Mouse (Mus musculus) MEL (cell line): ENCODE data around the gene Snf8. TPM values are rescaled to one million over a fixed set of nuclear protein-coding genes. Genes with fewer than 3 reads are reported as not detected.

ENCODE experiments used
- DNase-seq: peaks from one replicate; pipeline ENCODE4 v3.0.0; 2011; ENCODE audit warnings: low read depth, low spot score
- H3K27ac ChIP-seq: 2 replicates; pipeline ENCODE4 v1.5.1; 2012; ENCODE audit warnings: low read depth, mild to moderate bottlenecking, control low read depth, low read length, moderate library complexity; ENCODE audit not compliant: control insufficient read depth
- H3K27me3 ChIP-seq, 2 experiments: fragments of 150-350 bp in 1 of 2; sonication (generic) in 1 of 2; 2 replicates each; pipeline ENCODE4 v1.6.1; 2012; ENCODE audit warnings: low read length in 2 of 2, mild to moderate bottlenecking in 2 of 2, improper control_type of control experiment in 1 of 2, moderate library complexity in 1 of 2; ENCODE audit not compliant: insufficient read depth in 2 of 2, control insufficient read depth in 1 of 2
- H3K36me3 ChIP-seq, 2 experiments: 2 replicates each; pipeline ENCODE4 v1.6.1; 2012 to 2014; ENCODE audit warnings: low read length in 2 of 2, improper control_type of control experiment in 1 of 2, inconsistent platforms in 1 of 2, mild to moderate bottlenecking in 1 of 2; ENCODE audit not compliant: insufficient read depth in 2 of 2, control insufficient read depth in 1 of 2
- H3K4me1 ChIP-seq, 2 experiments: fragments of 150-350 bp in 1 of 2; sonication (generic) in 1 of 2; 2 replicates each; pipeline ENCODE4 v1.6.1; 2012; ENCODE audit warnings: low read length in 2 of 2, improper control_type of control experiment in 1 of 2, mild to moderate bottlenecking in 1 of 2; ENCODE audit not compliant: insufficient read depth in 2 of 2, control insufficient read depth in 1 of 2
- H3K4me3 ChIP-seq, 2 experiments: fragments of 150-350 bp in 1 of 2; sonication (generic) in 1 of 2; 2 replicates each; pipeline ENCODE4 v1.5.1; 2012; ENCODE audit warnings: low read depth in 2 of 2, low read length in 2 of 2, mild to moderate bottlenecking in 2 of 2, moderate library complexity in 2 of 2, control low read depth in 1 of 2, improper control_type of control experiment in 1 of 2; ENCODE audit not compliant: control insufficient read depth in 1 of 2, insufficient read depth in 1 of 2
- H3K79me2 ChIP-seq: 2 replicates; pipeline ENCODE4 v1.6.1; 2012; ENCODE audit warnings: mild to moderate bottlenecking, low read length, moderate library complexity; ENCODE audit not compliant: control insufficient read depth, poor library complexity, insufficient read depth
- H3K9ac ChIP-seq: 2 replicates; pipeline ENCODE4 v1.6.1; 2012; ENCODE audit warnings: low read depth, mild to moderate bottlenecking, control low read depth, low read length, moderate library complexity; ENCODE audit not compliant: control insufficient read depth, poor library complexity, severe bottlenecking
- H3K9me3 ChIP-seq: fragments of 150-350 bp; sonication (generic); replicated peaks from 2 replicates; pipeline ENCODE4 v1.6.1; 2012; ENCODE audit warnings: mild to moderate bottlenecking, low read length, improper control_type of control experiment, moderate library complexity; ENCODE audit not compliant: insufficient read depth
- E2F4 ChIP-seq: IDR thresholded peaks from 2 replicates; pipeline ENCODE4 v1.6.1; 2011; ENCODE audit warnings: low read depth, low read length, improper control_type of control experiment, borderline replicate concordance
- ELF1 ChIP-seq: IDR thresholded peaks from 2 replicates; pipeline ENCODE4 v1.6.1; 2014; ENCODE audit warnings: low read depth, mild to moderate bottlenecking, inconsistent platforms, low read length, improper control_type of control experiment, moderate library complexity
- EP300 ChIP-seq, 2 experiments: IDR thresholded peaks; 2 replicates each; pipeline ENCODE4 v1.6.1; 2011; ENCODE audit warnings: improper control_type of control experiment in 2 of 2, low read length in 2 of 2, low read depth in 1 of 2, mild to moderate bottlenecking in 1 of 2
- ETS1 ChIP-seq: IDR thresholded peaks from 2 replicates; pipeline ENCODE4 v1.6.1; 2012; ENCODE audit warnings: low read depth, mild to moderate bottlenecking, inconsistent platforms, low read length, improper control_type of control experiment, moderate library complexity
- GATA1 ChIP-seq: IDR thresholded peaks from 2 replicates; pipeline ENCODE4 v1.6.1; 2011; ENCODE audit warnings: low read depth, low read length, improper control_type of control experiment
- JUND ChIP-seq: IDR thresholded peaks from 2 replicates; pipeline ENCODE4 v1.6.1; 2011; ENCODE audit warnings: low read depth, mild to moderate bottlenecking, improper control_type of control experiment, low read length
- MAX ChIP-seq: IDR thresholded peaks from 2 replicates; pipeline ENCODE4 v1.6.1; 2011; ENCODE audit warnings: low read length, improper control_type of control experiment
- MAZ ChIP-seq: IDR thresholded peaks from 2 replicates; pipeline ENCODE4 v1.6.1; 2012; ENCODE audit warnings: low read depth, mild to moderate bottlenecking, inconsistent platforms, low read length, improper control_type of control experiment
- MEF2A ChIP-seq: IDR thresholded peaks from 2 replicates; pipeline ENCODE4 v1.6.1; 2014; ENCODE audit warnings: low read depth, mild to moderate bottlenecking, inconsistent platforms, low read length, improper control_type of control experiment; ENCODE audit not compliant: poor library complexity, insufficient replicate concordance, severe bottlenecking; ENCODE audit errors: extremely low read depth
- MYB ChIP-seq: IDR thresholded peaks from 2 replicates; pipeline ENCODE4 v1.6.1; 2011; ENCODE audit warnings: mild to moderate bottlenecking, low read depth, low read length, improper control_type of control experiment
- MYC ChIP-seq: IDR thresholded peaks from 2 replicates; pipeline ENCODE4 v1.6.1; 2011; ENCODE audit warnings: low read depth, mild to moderate bottlenecking, low read length, improper control_type of control experiment, moderate library complexity
- NELFE ChIP-seq: IDR thresholded peaks from 2 replicates; pipeline ENCODE4 v1.6.1; 2011; ENCODE audit warnings: low read depth, low read length, improper control_type of control experiment
- RCOR1 ChIP-seq: IDR thresholded peaks from 2 replicates; pipeline ENCODE4 v1.6.1; 2012; ENCODE audit warnings: low read depth, mild to moderate bottlenecking, inconsistent platforms, low read length, improper control_type of control experiment
- UBTF ChIP-seq: IDR thresholded peaks from 2 replicates; pipeline ENCODE4 v1.6.1; 2012; ENCODE audit warnings: low read depth, mild to moderate bottlenecking, inconsistent platforms, low read length, improper control_type of control experiment, moderate library complexity, borderline replicate concordance; ENCODE audit not compliant: insufficient read depth
- USF1 ChIP-seq: IDR thresholded peaks from 2 replicates; pipeline ENCODE4 v1.6.1; 2014; ENCODE audit warnings: low read depth, mild to moderate bottlenecking, inconsistent platforms, low read length, improper control_type of control experiment, moderate library complexity
- USF2 ChIP-seq, 2 experiments: IDR thresholded peaks; 2 replicates each; pipeline ENCODE4 v1.6.1; 2011 to 2012; ENCODE audit warnings: improper control_type of control experiment in 2 of 2, low read length in 2 of 2, borderline replicate concordance in 1 of 2, inconsistent platforms in 1 of 2, low read depth in 1 of 2, mild to moderate bottlenecking in 1 of 2; ENCODE audit not compliant: insufficient read depth in 1 of 2
- ZC3H11A ChIP-seq: IDR thresholded peaks from 2 replicates; pipeline ENCODE4 v1.6.1; 2012; ENCODE audit warnings: low read depth, mild to moderate bottlenecking, inconsistent platforms, low read length, improper control_type of control experiment
- polyA plus RNA-seq, 2 experiments: library from polyadenylated mRNA; stranded (reverse) in 1 of 2; unstranded in 1 of 2; fragments of >175 nt in 1 of 2; fragments of >200 nt in 1 of 2; gene quantifications; 2 replicates each; pipeline versions ENCODE4 v1.2.1 to v1.2.4; 2012; ENCODE audit warnings: low replicate concordance in 2 of 2, low read depth in 1 of 2; ENCODE audit not compliant: insufficient read length in 2 of 2, insufficient read depth in 1 of 2, missing spikeins in 1 of 2
- total RNA-seq: library from RNA; depleted of rRNA; stranded (reverse); fragments of 300-350 nt; gene quantifications from 2 replicates; pipeline ENCODE4 v1.2.3, GENCODE M21; 2012

Snf8 gene
- total and polyA plus RNA-seq, 3 experiments, result 135 to 183 TPM; not detected in 1

- Histone ChIP-seq H3K4me3 (no peak overlapping the region), H3K4me1 (no peaks in the 10 kb centered on the region), H3K9ac (no peak overlapping the region)
Measured at GRCm38 (mm10) chr11:96006852-96007515, 27.7 kb upstream of the Snf8 start.

GRCm38 (mm10) chr11:96007516-96008235 is 27.0 kb upstream of the Snf8 start:
- Histone ChIP-seq H3K36me3 (no peaks in the 10 kb centered on the region), H3K27me3 (peaks cover 7 to 23% of the 10 kb centered on the region in 2 experiments), H3K79me2 (no peaks in the 10 kb centered on the region), H3K4me3 (no peak overlapping the region), H3K27ac (no peak overlapping the region), H3K9me3 (no peaks in the 10 kb centered on the region), H3K4me1 (no peaks in the 10 kb centered on the region), H3K9ac (no peak overlapping the region)
- TF ChIP-seq ELF1 (no peak), ETS1 (no peak), MYB (no peak), GATA1 (no peak), RCOR1 (no peak), USF1 (no peak)
- DNase-seq, result no peak

More at GRCm38 (mm10) chr11:96006852-96007515, 27.7 kb upstream of the Snf8 start:
- H3K36me3 ChIP-seq, result no peaks in the 10 kb centered on the region
- H3K27me3 ChIP-seq, result peaks cover 5 to 24% of the 10 kb centered on the region in 2 experiments
- DNase-seq, result no peak
- H3K9me3 ChIP-seq, result no peaks in the 10 kb centered on the region
- TF ChIP-seq MYC (no peak), EP300 (IDR thresholded peaks at IDR 0.05; ENCODE audit: low read depth in 1 of 2, low read length in 2 of 2) (no peak), MAZ (no peak), USF2 (IDR thresholded peaks at IDR 0.05; ENCODE audit: borderline replicate concordance in 1 of 2, insufficient read depth in 1 of 2, low read depth in 1 of 2, low read length in 2 of 2) (no peak), E2F4 (no peak), MAX (no peak), JUND (no peak), NELFE (no peak), ZC3H11A (no peak), UBTF (no peak), RCOR1 (no peak), MEF2A (no peak)
- H3K27ac ChIP-seq, result no peak overlapping the region
- no peaks in the 10 kb centered on the region for H3K79me2 ChIP-seq
